Mouse (Mus musculus) G1E (cell line): ENCODE measurements around the gene Aagab. TPM values are rescaled to one million over a fixed set of nuclear protein-coding genes. Genes with fewer than 3 reads are reported as not detected.

Experiments used
- ATAC-seq: 2 replicates; pipeline ENCODE4 v1.8.0; 2016; ENCODE audit warnings: mild to moderate bottlenecking; ENCODE audit not compliant: insufficient number of reproducible peaks, poor library complexity, low FRiP score, severe bottlenecking; ENCODE audit errors: extremely low read depth
- DNase-seq: peaks from one replicate; pipeline ENCODE4 v3.0.0; 2012; ENCODE audit warnings: low spot score
- H3K27me3 ChIP-seq: 2 replicates; pipeline ENCODE4 v1.6.1; 2012; ENCODE audit warnings: mild to moderate bottlenecking, low read length, inconsistent platforms; ENCODE audit not compliant: insufficient read depth
- H3K36me3 ChIP-seq: replicated peaks from 2 replicates; pipeline ENCODE3; 2012; ENCODE audit warnings: mild to moderate bottlenecking, inconsistent platforms
- H3K4me1 ChIP-seq: 2 replicates; pipeline ENCODE4 v1.6.1; 2012; ENCODE audit warnings: low read depth, low read length, inconsistent platforms, mixed read lengths; ENCODE audit not compliant: insufficient read depth
- H3K4me3 ChIP-seq: 2 replicates; pipeline ENCODE4 v1.5.1; 2012; ENCODE audit warnings: low read depth, mild to moderate bottlenecking, inconsistent platforms, low read length, moderate library complexity, mixed read lengths
- H3K9me3 ChIP-seq: replicated peaks from 2 replicates; pipeline ENCODE4 v1.6.1; 2012; ENCODE audit warnings: inconsistent platforms
- CTCF ChIP-seq: IDR thresholded peaks from 2 replicates; pipeline ENCODE4 v1.5.1; 2012; ENCODE audit warnings: low read depth, low read length, inconsistent platforms, mixed read lengths
- GATA1 ChIP-seq: IDR thresholded peaks from 2 replicates; pipeline ENCODE4 v1.6.1; 2012; ENCODE audit warnings: borderline replicate concordance, low read length, inconsistent platforms, mixed read lengths
- GATA2 ChIP-seq: IDR thresholded peaks from 2 replicates; pipeline ENCODE4 v1.6.1; 2012; ENCODE audit warnings: low read depth, low read length, inconsistent platforms, borderline replicate concordance
- POLR2AphosphoS5 ChIP-seq: IDR thresholded peaks from 2 replicates; pipeline ENCODE4 v1.6.1; 2012; ENCODE audit warnings: low read depth, low read length, inconsistent platforms; ENCODE audit not compliant: insufficient replicate concordance
- TAL1 ChIP-seq: conservative IDR thresholded peaks from 2 replicates; pipeline ENCODE4 v1.6.1; 2012; ENCODE audit warnings: low read depth, low read length, inconsistent platforms, mixed read lengths
- polyA plus RNA-seq: library from polyadenylated mRNA; stranded (reverse); fragments of >175 nt; gene quantifications from 2 replicates; pipeline ENCODE4 v1.2.3, GENCODE M21; 2012
- total RNA-seq, 2 experiments: library from RNA; stranded (forward) in 1 of 2; stranded (reverse) in 1 of 2; fragments of 200-1000 nt in 1 of 2; fragments of >200 nt in 1 of 2; fragmentation: Nextera tagmentation in 1 of 2; gene quantifications; 2 replicates each; pipeline ENCODE4 v1.2.3; 2014 to 2017

The Aagab gene
- total and polyA plus RNA-seq, 3 experiments = 5.0 to 27.5 (median 16.9) TPM

DNA sequence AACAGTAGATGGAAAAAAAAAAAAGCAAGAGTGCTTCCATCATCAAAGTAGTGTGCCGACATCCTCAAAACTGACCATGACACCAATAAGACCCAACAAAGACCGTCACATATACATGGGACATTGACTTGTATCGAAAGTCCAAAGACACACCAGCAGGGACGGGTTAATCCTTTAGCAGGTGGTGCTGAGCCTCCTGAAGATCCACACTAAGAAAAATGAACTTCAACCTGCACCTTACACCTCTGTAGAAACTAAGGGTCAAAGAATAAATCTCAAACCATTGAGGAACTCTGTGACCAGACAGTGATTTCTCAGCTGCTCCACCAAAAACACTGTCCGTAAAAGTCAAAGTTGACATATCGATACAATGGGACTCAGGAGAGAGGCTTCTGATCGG, 67.4 kb downstream of the Aagab start:
- ATAC-seq (no peak), DNase-seq (no peak)
- peaks cover 11% of the 10 kb centered on the region for H3K27me3 ChIP-seq
- no peaks in the 10 kb centered on the region for H3K9me3 ChIP-seq
- TF ChIP-seq GATA1 = no peak
- TF ChIP-seq GATA2 = no peak
- TF ChIP-seq POLR2AphosphoS5 = no peak
- TF ChIP-seq CTCF = no peak
- TF ChIP-seq TAL1 = no peak
- no peak overlapping the region for H3K4me3 ChIP-seq
- peaks cover 5% of the 10 kb centered on the region for H3K36me3 ChIP-seq
- no peaks in the 10 kb centered on the region for H3K4me1 ChIP-seq

DNA sequence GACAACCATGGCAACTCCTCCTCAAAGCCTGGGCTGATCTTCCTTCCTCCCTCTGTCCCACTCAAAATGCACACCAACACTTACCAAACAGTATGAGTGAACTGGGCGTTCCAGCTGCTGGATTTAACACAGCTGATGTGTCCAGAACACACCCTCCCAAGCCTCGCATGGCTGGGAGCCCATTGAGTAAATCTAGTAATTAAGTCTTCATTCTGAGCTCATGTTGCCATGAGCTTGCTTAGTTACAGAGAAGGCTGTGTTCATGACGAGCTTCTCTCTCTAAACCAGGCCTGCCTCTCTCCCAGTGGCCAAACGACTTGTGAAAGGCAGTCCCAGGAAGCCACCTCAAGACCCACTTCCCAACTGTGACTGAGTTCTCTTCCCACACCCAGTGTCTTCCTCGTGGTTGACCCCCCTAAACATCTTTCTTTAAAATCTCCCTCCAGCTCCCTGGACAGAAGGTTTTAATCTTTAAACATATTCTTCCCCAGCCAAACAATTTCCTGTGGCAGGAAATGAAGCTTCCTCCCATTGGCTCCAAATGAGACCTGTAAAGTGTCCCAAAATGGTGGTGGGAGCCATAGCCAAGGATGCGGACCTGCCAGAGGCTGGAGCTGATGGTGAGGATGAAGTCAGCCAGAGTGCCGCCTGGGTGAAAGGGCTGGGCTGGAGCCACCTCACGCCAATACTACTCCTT, 70.5 kb downstream of the Aagab start:
- H3K36me3 ChIP-seq = no peaks in the 10 kb centered on the region
- H3K4me1 ChIP-seq = no peaks in the 10 kb centered on the region
- no peaks in the 10 kb centered on the region for H3K9me3 ChIP-seq
- peaks cover 11% of the 10 kb centered on the region for H3K27me3 ChIP-seq
- ATAC-seq (no peak), DNase-seq (no peak)
- TF ChIP-seq POLR2AphosphoS5 (no peak), CTCF (no peak), TAL1 (no peak), GATA2 (no peak), GATA1 (no peak)
- no peak overlapping the region for H3K4me3 ChIP-seq

DNA sequence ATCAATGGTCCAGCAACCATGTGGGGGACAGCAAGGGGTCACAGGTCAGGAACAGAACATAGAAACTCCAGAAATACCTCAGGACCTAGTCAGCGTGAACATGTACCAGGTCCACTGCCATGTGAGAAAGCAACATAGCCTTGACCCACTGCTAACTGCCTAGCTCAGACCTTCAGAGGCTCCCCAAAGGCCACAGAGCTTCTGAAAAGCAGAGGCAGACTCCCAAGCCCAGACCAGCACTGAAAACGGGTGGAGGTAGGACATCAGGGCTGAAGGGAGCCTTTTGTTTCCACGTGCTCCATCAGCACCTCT, 71.0 kb downstream of the Aagab start:
- no peaks in the 10 kb centered on the region for H3K36me3 ChIP-seq
- no peaks in the 10 kb centered on the region for H3K9me3 ChIP-seq
- H3K27me3 ChIP-seq = peaks cover 11% of the 10 kb centered on the region
- H3K4me3 ChIP-seq = no peak overlapping the region
- ATAC-seq = no peak
- no peak for TF ChIP-seq TAL1
- TF ChIP-seq CTCF = no peak
- TF ChIP-seq GATA2 = no peak
- TF ChIP-seq POLR2AphosphoS5 = no peak
- no peak for TF ChIP-seq GATA1
- H3K4me1 ChIP-seq = no peaks in the 10 kb centered on the region
- no peak for DNase-seq

DNA sequence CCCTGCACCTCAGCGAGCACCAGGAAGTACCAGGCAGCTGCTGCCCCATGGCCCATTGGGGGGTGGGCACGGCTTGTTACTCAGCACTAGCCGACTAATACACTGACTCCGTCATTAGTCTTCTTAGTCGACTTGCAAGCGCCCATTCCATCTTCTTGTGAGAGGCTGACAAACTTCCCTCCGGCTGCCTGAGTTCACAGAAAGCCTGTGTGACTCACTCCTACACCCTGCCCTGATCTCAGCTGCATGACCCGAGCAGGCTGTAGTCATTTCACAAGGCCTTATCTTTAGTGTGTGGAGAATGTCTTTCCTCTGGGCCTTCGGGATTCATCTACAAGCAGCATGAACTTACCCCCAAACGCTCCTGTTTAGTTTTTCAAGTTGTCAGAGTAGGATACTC, 72.2 kb downstream of the Aagab start:
- TF ChIP-seq GATA2 (no peak), POLR2AphosphoS5 (no peak), GATA1 (no peak), TAL1 (no peak), CTCF (no peak)
- ATAC-seq = no peak
- H3K9me3 ChIP-seq = no peaks in the 10 kb centered on the region
- H3K4me1 ChIP-seq = no peaks in the 10 kb centered on the region
- H3K36me3 ChIP-seq = no peaks in the 10 kb centered on the region
- no peak for DNase-seq
- no peak overlapping the region for H3K4me3 ChIP-seq
- peaks cover 11% of the 10 kb centered on the region for H3K27me3 ChIP-seq

DNA sequence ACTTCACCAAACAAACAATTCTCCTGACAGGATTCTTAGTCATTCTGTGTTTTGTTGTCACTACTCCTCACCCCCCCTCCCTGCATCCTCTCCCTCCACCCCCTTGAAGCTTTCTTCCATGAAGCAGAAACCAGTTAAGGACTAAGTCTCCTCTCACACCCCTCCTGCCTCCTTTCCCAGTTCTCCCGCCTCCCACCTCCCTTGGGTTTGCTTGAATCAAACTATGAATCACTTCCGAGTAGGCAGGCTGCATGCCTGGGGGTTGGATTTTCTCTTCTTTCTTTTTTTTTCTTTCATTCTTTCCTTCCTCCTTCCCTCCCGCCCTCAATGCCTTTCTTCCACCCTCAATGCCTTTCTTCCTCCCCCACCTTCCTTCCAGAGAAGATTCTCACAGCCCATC, 75.2 kb downstream of the Aagab start:
- ATAC-seq (no peak), DNase-seq (no peak)
- Histone ChIP-seq H3K27me3 (peaks cover 14% of the 10 kb centered on the region), H3K4me3 (no peak overlapping the region), H3K36me3 (no peaks in the 10 kb centered on the region), H3K4me1 (no peaks in the 10 kb centered on the region), H3K9me3 (no peaks in the 10 kb centered on the region)
- TF ChIP-seq CTCF = no peak
- TF ChIP-seq POLR2AphosphoS5 = no peak
- no peak for TF ChIP-seq GATA2

DNA sequence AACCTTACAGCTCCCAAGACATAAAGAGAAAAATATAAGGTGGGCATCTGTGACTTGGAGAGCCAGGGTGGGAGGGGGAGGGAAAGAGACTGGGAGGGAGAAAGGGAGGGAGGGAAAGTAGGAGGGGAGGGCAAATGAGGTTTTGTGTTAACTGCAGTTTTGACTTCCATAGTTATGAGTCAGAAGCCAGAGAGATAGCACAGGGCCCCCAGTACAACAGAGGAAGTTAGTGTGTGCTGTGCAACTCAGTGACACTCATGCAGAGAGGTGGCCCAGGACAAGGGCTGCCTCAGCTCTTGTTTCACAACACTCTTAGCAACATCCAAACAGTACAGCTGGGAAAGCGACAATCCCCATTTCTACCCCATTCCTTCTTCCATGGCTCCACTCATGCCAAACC, 75.6 kb downstream of the Aagab start:
- ATAC-seq (no peak), DNase-seq (no peak)
- Histone ChIP-seq H3K4me3 (no peak overlapping the region), H3K4me1 (no peaks in the 10 kb centered on the region), H3K9me3 (no peaks in the 10 kb centered on the region), H3K27me3 (peaks cover 14% of the 10 kb centered on the region), H3K36me3 (no peaks in the 10 kb centered on the region)
- TF ChIP-seq TAL1 (no peak), POLR2AphosphoS5 (no peak), GATA2 (no peak), GATA1 (no peak), CTCF (no peak)

DNA sequence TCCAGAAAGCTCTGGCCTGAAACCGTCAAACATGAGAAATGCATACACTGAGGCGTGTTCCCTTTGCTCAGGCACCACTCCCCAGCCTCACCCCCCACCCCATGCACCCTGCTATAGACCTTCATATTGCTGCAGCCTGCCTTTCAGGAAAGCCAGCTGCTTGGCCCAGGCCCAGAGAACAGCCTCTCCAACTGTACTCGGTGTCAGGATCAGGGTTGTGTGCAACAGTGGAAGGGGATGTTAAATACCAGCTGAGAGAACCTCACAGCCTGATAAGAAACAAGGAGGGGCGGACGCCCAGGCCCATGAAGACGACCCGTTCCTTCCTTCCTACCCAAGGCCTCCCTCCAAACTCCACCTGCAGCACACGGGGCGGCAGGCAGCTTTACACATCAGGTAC, 79.8 kb downstream of the Aagab start:
- TF ChIP-seq GATA1 (no peak), TAL1 (no peak), GATA2 (no peak), POLR2AphosphoS5 (no peak), CTCF (no peak)
- Histone ChIP-seq H3K9me3 (no peaks in the 10 kb centered on the region), H3K27me3 (peaks cover 11% of the 10 kb centered on the region), H3K4me3 (no peak overlapping the region), H3K4me1 (no peaks in the 10 kb centered on the region), H3K36me3 (no peaks in the 10 kb centered on the region)
- DNase-seq (no peak), ATAC-seq (no peak)
